Mouse (Mus musculus) olfactory bulb, adult 2 months (tissue): ENCODE measurements around the gene Creb3l1.

Source experiments
- CTCF ChIP-seq: fragments of 200-500 bp; IDR thresholded peaks from 2 replicates; pipeline ENCODE4 v1.5.1; 2012; ENCODE audit warnings: low read depth, mild to moderate bottlenecking, low read length, moderate library complexity; ENCODE audit not compliant: insufficient read depth
- POLR2A ChIP-seq: fragments of 200-500 bp; IDR thresholded peaks from 2 replicates; pipeline ENCODE4 v1.6.1; 2012; ENCODE audit warnings: mild to moderate bottlenecking, low read depth, low read length, moderate library complexity; ENCODE audit not compliant: insufficient read depth

GRCm38 (mm10) chr2:92058469-92058868 is 34.2 kb upstream of the Creb3l1 start:
- TF ChIP-seq CTCF, result peak; percentile 90
- TF ChIP-seq POLR2A, result peak; percentile 74
